Mouse (Mus musculus) small intestine, adult 2 months (tissue): ENCODE results near the gene Dpp9.

Source experiments
- CTCF ChIP-seq: fragments of 200-500 bp; IDR thresholded peaks from 2 replicates; pipeline ENCODE4 v1.5.1; 2012; ENCODE audit warnings: low read depth, mild to moderate bottlenecking, control low read depth, inconsistent platforms, low read length, moderate library complexity, mixed read lengths; ENCODE audit not compliant: insufficient replicate concordance, insufficient read length; ENCODE audit errors: extremely low read depth
- POLR2A ChIP-seq: fragments of 200-500 bp; IDR thresholded peaks from 2 replicates; pipeline ENCODE4 v1.6.1; 2012; ENCODE audit warnings: low read depth, mild to moderate bottlenecking, control low read depth, inconsistent platforms, low read length, moderate library complexity

DNA sequence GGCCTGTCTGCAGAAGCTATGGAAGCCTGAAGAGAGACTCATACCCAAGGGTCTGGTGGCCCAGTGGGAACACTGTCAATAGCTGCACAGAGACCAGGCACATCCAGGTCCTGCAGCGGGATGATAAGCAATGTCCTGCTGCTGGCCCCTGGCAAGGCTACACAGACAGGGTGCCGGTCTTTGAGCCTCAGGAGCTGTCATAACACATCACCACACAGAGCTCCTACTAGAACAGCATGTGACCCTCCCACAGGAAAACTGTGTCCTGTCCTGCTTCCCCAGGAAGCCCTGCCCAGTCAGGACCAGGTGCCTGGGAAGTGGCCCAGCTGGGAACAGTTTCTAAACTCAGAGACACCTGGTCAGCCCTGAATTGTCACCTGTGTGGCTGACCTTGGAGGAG lies 7.6 kb downstream of the Dpp9 start:
- TF ChIP-seq CTCF (no peak), POLR2A (no peak)
